Mouse (Mus musculus): Measurements from ENCODE around the gene Rab14.

The Rab14 gene

GRCm38 (mm10) chr2:35156985-35157384, 43.9 kb downstream of the Rab14 start:
- in situ Hi-C loops (cut with MboI, MseI), result no loop called here

GRCm38 (mm10) chr2:35153844-35154554, 46.9 kb downstream of the Rab14 start:
- in situ Hi-C loops (cut with MboI, MseI), result no loop called here

- in situ Hi-C loops (cut with MboI, MseI), result no loop called here
These were observed 47.7 kb downstream of the Rab14 start for GRCm38 (mm10) chr2:35153179-35153578.

- in situ Hi-C loops (cut with MboI, MseI), result no loop called here
These were observed 49.5 kb downstream of the Rab14 start for GRCm38 (mm10) chr2:35151303-35151882.

- in situ Hi-C loops (cut with MboI, MseI), result no loop called here
These were observed 52.1 kb downstream of the Rab14 start for GRCm38 (mm10) chr2:35148806-35149205.

- in situ Hi-C loops (cut with MboI, MseI), result no loop called here
These were observed 59.2 kb downstream of the Rab14 start for GRCm38 (mm10) chr2:35141673-35142072.

- in situ Hi-C loops (cut with MboI, MseI), result no loop called here
These were observed 62.3 kb downstream of the Rab14 start for GRCm38 (mm10) chr2:35138576-35138975.

- in situ Hi-C loops (cut with MboI, MseI), result no loop called here
These were observed 67.0 kb downstream of the Rab14 start for GRCm38 (mm10) chr2:35133891-35134290.

- in situ Hi-C loops (cut with MboI, MseI), result no loop called here
These were observed 68.3 kb downstream of the Rab14 start for GRCm38 (mm10) chr2:35132662-35133055.

- in situ Hi-C loops (cut with MboI, MseI), result no loop called here
These were observed 68.8 kb downstream of the Rab14 start for GRCm38 (mm10) chr2:35131991-35132661.

- in situ Hi-C loops (cut with MboI, MseI), result no loop called here
These were observed 69.4 kb downstream of the Rab14 start for GRCm38 (mm10) chr2:35131491-35131890.

All from T-helper 1 cell (primary cell).